Mouse (Mus musculus) spleen, adult 18-20 months (tissue): ENCODE results near the gene Gse1.

Experiments used
- DNase-seq, 2 experiments: peaks; one replicate each; pipeline ENCODE4 v3.0.0; 2022; ENCODE audit warnings: mixed read lengths in 2 of 2

Gse1 gene

GRCm38 (mm10) chr8:120213229-120213628, 15.0 kb upstream of the Gse1 start:
- no peak for DNase-seq

GRCm38 (mm10) chr8:120213939-120214338, 14.3 kb upstream of the Gse1 start:
- DNase-seq: peak in 1 of 2 experiments; percentile 16

- no peak for DNase-seq
Measured at GRCm38 (mm10) chr8:120215416-120216141, 12.7 kb upstream of the Gse1 start.

- DNase-seq: no peak
Measured at GRCm38 (mm10) chr8:120216855-120217830, 11.1 kb upstream of the Gse1 start.

- DNase-seq: no peak
Measured at GRCm38 (mm10) chr8:120222548-120222947, 5.7 kb upstream of the Gse1 start.

GRCm38 (mm10) chr8:120224521-120225420, 3.5 kb upstream of the Gse1 start:
- no peak for DNase-seq

- no peak for DNase-seq
Measured at GRCm38 (mm10) chr8:120225421-120226151, 2.7 kb upstream of the Gse1 start.

- no peak for DNase-seq
Measured at GRCm38 (mm10) chr8:120226700-120227577, 1.3 kb upstream of the Gse1 start.

- DNase-seq: no peak
Measured at GRCm38 (mm10) chr8:120227578-120227876, 729 bp upstream of the Gse1 start.

GRCm38 (mm10) chr8:120228781-120229573, 721 bp downstream of the Gse1 start:
- DNase-seq: no peak

GRCm38 (mm10) chr8:120229574-120229916, 1.3 kb downstream of the Gse1 start:
- no peak for DNase-seq

- DNase-seq: no peak
Measured at GRCm38 (mm10) chr8:120230081-120230480, 1.8 kb downstream of the Gse1 start.

- no peak for DNase-seq
Measured at GRCm38 (mm10) chr8:120230715-120231614, 2.7 kb downstream of the Gse1 start.

- no peak for DNase-seq
Measured at GRCm38 (mm10) chr8:120231870-120232269, 3.6 kb downstream of the Gse1 start.

- no peak for DNase-seq
Measured at GRCm38 (mm10) chr8:120232398-120232797, 4.1 kb downstream of the Gse1 start.

GRCm38 (mm10) chr8:120232913-120233312, 4.7 kb downstream of the Gse1 start:
- DNase-seq: no peak

- DNase-seq: no peak
Measured at GRCm38 (mm10) chr8:120234457-120234856, 6.2 kb downstream of the Gse1 start.

- no peak for DNase-seq
Measured at GRCm38 (mm10) chr8:120234866-120235265, 6.6 kb downstream of the Gse1 start.

GRCm38 (mm10) chr8:120243222-120243621, 15.0 kb downstream of the Gse1 start:
- no peak for DNase-seq
